Mouse (Mus musculus) embryonic fibroblast, embryonic 13.5 days (primary cell): ENCODE data around the gene Dnal1.

Experiments
- CTCF ChIP-seq: IDR thresholded peaks from 2 replicates; pipeline ENCODE4 v1.5.1; 2011; ENCODE audit warnings: mild to moderate bottlenecking, control low read depth, low read length, moderate library complexity, borderline replicate concordance; ENCODE audit not compliant: insufficient read depth
- POLR2A ChIP-seq: IDR thresholded peaks from 2 replicates; pipeline ENCODE4 v1.6.1; 2011; ENCODE audit warnings: low read depth, mild to moderate bottlenecking, control low read depth, low read length, moderate library complexity

DNA sequence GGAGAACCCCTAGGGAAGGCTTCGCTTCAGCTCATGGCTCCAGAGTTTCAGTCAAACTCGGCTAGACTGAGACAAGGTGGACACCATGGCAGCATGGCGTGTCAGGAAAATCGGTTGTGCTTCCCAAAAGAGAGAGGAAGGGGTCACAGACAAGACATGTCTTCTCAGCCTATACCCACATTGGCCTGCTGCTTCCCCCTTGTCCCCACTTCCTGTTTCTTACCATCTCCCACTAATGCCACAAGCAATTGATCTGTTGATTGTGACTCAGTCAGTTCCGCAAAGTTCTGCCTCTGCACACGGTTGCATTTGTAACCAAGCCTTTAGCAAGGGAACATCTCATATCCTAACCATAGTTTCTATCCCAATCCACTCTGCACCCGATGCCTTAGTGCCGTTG, 15.8 kb downstream of the Dnal1 start:
- TF ChIP-seq CTCF (no peak), POLR2A (no peak)
